Mouse (Mus musculus) limb, embryonic 10.5 days (tissue): Measurements from ENCODE around the gene Slc35b2. TPM values are rescaled to one million over a fixed set of nuclear protein-coding genes. Genes with fewer than 3 reads are reported as not detected.

Source experiments
- DNase-seq: peaks from one replicate; pipeline ENCODE4 v3.0.0-alpha.2; 2017; ENCODE audit warnings: low spot score
- H3K27ac ChIP-seq: fragments of 300-500 bp; sonication (generic); 2 replicates; pipeline ENCODE4 v1.5.1; 2016; ENCODE audit warnings: mild to moderate bottlenecking
- H3K27me3 ChIP-seq: fragments of 300-500 bp; sonication (generic); 2 replicates; pipeline ENCODE4 v1.6.1; 2016; ENCODE audit warnings: low read depth, mild to moderate bottlenecking; ENCODE audit not compliant: poor library complexity, severe bottlenecking
- H3K36me3 ChIP-seq: fragments of 300-500 bp; sonication (generic); 2 replicates; pipeline ENCODE4 v1.6.1; 2016; ENCODE audit warnings: mild to moderate bottlenecking, moderate library complexity
- H3K4me1 ChIP-seq: fragments of 300-500 bp; sonication (generic); 2 replicates; pipeline ENCODE4 v1.6.1; 2016
- H3K4me3 ChIP-seq: fragments of 300-500 bp; sonication (generic); 2 replicates; pipeline ENCODE4 v1.5.1; 2016; ENCODE audit warnings: mild to moderate bottlenecking, moderate library complexity
- H3K9me3 ChIP-seq: fragments of 300-500 bp; sonication (generic); replicated peaks from 2 replicates; pipeline ENCODE4 v1.6.1; 2016; ENCODE audit warnings: mild to moderate bottlenecking
- WGBS: fragments of 180-500 bp; shearing (Covaris S2); methylation state at CpG from one replicate; pipeline ENCODE4 v1.1.7; 2016; 5-methylcytosine and 5-hydroxymethylcytosine counted together
- polyA plus RNA-seq: library from polyadenylated mRNA; unstranded; fragments of >200 nt; fragmentation: Nextera tagmentation; extraction: Ambion mirVana; gene quantifications from 2 replicates; pipeline ENCODE4 v1.2.1, GENCODE M21; 2016

Gene Slc35b2
- polyA plus RNA-seq, 1 experiment from 2014 or later: 105 TPM

- Histone ChIP-seq H3K27me3 (peaks cover 74% of the 10 kb centered on the region), H3K9me3 (no peaks in the 10 kb centered on the region), H3K4me3 (peak overlapping the region; percentile 63), H3K36me3 (no peaks in the 10 kb centered on the region), H3K27ac (peak overlapping the region; percentile 81), H3K4me1 (peaks cover 92% of the 10 kb centered on the region)
- peak; percentile 85 for DNase-seq
- WGBS: 1% methylated on average over 58 of the region's 58 CpGs
Measured at GRCm38 (mm10) chr17:45594881-45595735, 31.4 kb downstream of the Slc35b2 start.

- peak overlapping the region; percentile 81 for H3K27ac ChIP-seq
- WGBS: 4% methylated on average over 23 of the region's 23 CpGs
Measured at GRCm38 (mm10) chr17:45595736-45596390, 32.2 kb downstream of the Slc35b2 start.

GRCm38 (mm10) chr17:45596631-45597396 is 33.1 kb downstream of the Slc35b2 start:
- Histone ChIP-seq H3K27me3 (peaks cover 87% of the 10 kb centered on the region), H3K4me1 (peaks cover 92% of the 10 kb centered on the region), H3K9me3 (no peaks in the 10 kb centered on the region), H3K4me3 (no peak overlapping the region), H3K36me3 (no peaks in the 10 kb centered on the region), H3K27ac (peak overlapping the region; percentile 54)
- WGBS: 30% methylated on average over 11 of the region's 11 CpGs
- DNase-seq: peak; percentile 67

More at GRCm38 (mm10) chr17:45595736-45596390, 32.2 kb downstream of the Slc35b2 start:
- H3K9me3 ChIP-seq: no peaks in the 10 kb centered on the region
- peaks cover 92% of the 10 kb centered on the region for H3K4me1 ChIP-seq
- H3K27me3 ChIP-seq: peaks cover 82% of the 10 kb centered on the region
- H3K36me3 ChIP-seq: no peaks in the 10 kb centered on the region
- peak overlapping the region; percentile 63 for H3K4me3 ChIP-seq
- DNase-seq: no peak

GRCm38 (mm10) chr17:45597787-45598186 is 34.1 kb downstream of the Slc35b2 start:
- H3K36me3 ChIP-seq: no peaks in the 10 kb centered on the region
- H3K27me3 ChIP-seq: peaks cover 85% of the 10 kb centered on the region
- no peaks in the 10 kb centered on the region for H3K9me3 ChIP-seq
- DNase-seq: peak; percentile 51
- no peak overlapping the region for H3K27ac ChIP-seq
- H3K4me1 ChIP-seq: peaks cover 88% of the 10 kb centered on the region
- no peak overlapping the region for H3K4me3 ChIP-seq
- whole genome bisulfite sequencing: 44% methylated on average over 3 of the region's 3 CpGs

GRCm38 (mm10) chr17:45598376-45598775 is 34.7 kb downstream of the Slc35b2 start:
- Histone ChIP-seq H3K27me3 (peaks cover 79% of the 10 kb centered on the region), H3K27ac (no peak overlapping the region), H3K9me3 (no peaks in the 10 kb centered on the region), H3K4me3 (no peak overlapping the region), H3K36me3 (no peaks in the 10 kb centered on the region), H3K4me1 (peaks cover 83% of the 10 kb centered on the region)
- WGBS: 85% methylated on average over 2 of the region's 2 CpGs
- no peak for DNase-seq

GRCm38 (mm10) chr17:45598891-45599290 is 35.2 kb downstream of the Slc35b2 start:
- Histone ChIP-seq H3K27me3 (peaks cover 74% of the 10 kb centered on the region), H3K9me3 (no peaks in the 10 kb centered on the region), H3K4me3 (peak overlapping the region; percentile 54; the same call in 1 of the 2 replicates), H3K27ac (no peak overlapping the region), H3K36me3 (no peaks in the 10 kb centered on the region), H3K4me1 (peaks cover 77% of the 10 kb centered on the region)
- DNase-seq: no peak
- WGBS: 65% methylated on average over 3 of the region's 3 CpGs

- Histone ChIP-seq H3K4me3 (peak within 1 kb of the TSS; percentile 54), H3K27me3 (peaks cover 66% of the 10 kb centered on the region), H3K27ac (peak within 1 kb of the TSS; percentile 51; the same call in 1 of the 2 replicates), H3K36me3 (no peaks in the 10 kb centered on the region), H3K4me1 (peaks cover 71% of the 10 kb centered on the region), H3K9me3 (no peaks in the 10 kb centered on the region)
- 16% methylated on average over 32 of the region's 32 CpGs for WGBS
- DNase-seq: peak; percentile 73
Measured at GRCm38 (mm10) chr17:45599446-45600242, 36.0 kb downstream of the Slc35b2 start, which contains the start of gene Slc29a1. Slc29a1 (minus strand) TSS chr17:45599606.

- Histone ChIP-seq H3K4me3 (no peak overlapping the region), H3K27me3 (peaks cover 60% of the 10 kb centered on the region), H3K4me1 (peaks cover 65% of the 10 kb centered on the region), H3K27ac (no peak overlapping the region), H3K9me3 (no peaks in the 10 kb centered on the region), H3K36me3 (no peaks in the 10 kb centered on the region)
- peak; percentile 32 for DNase-seq
- 43% methylated on average over 8 of the region's 8 CpGs for WGBS
Measured at GRCm38 (mm10) chr17:45600267-45600666, 36.6 kb downstream of the Slc35b2 start.

GRCm38 (mm10) chr17:45601325-45601724 is 37.7 kb downstream of the Slc35b2 start:
- H3K27me3 ChIP-seq: peaks cover 50% of the 10 kb centered on the region
- H3K4me1 ChIP-seq: peaks cover 54% of the 10 kb centered on the region
- WGBS: 12% methylated on average over 22 of the region's 22 CpGs
- H3K27ac ChIP-seq: peak overlapping the region; percentile 48
- H3K4me3 ChIP-seq: peak overlapping the region; percentile 36
- no peaks in the 10 kb centered on the region for H3K9me3 ChIP-seq
- H3K36me3 ChIP-seq: no peaks in the 10 kb centered on the region
- DNase-seq: peak; percentile 54

- 35% methylated on average over 6 of the region's 6 CpGs for WGBS
- H3K27ac ChIP-seq: peak within 1 kb of the TSS; percentile 48
- DNase-seq: peak; percentile 60
- H3K4me1 ChIP-seq: peaks cover 48% of the 10 kb centered on the region
- H3K27me3 ChIP-seq: peaks cover 44% of the 10 kb centered on the region
- H3K4me3 ChIP-seq: peak within 1 kb of the TSS; percentile 36
- H3K36me3 ChIP-seq: no peaks in the 10 kb centered on the region
- no peaks in the 10 kb centered on the region for H3K9me3 ChIP-seq
Measured at GRCm38 (mm10) chr17:45601877-45602304, 38.2 kb downstream of the Slc35b2 start, which contains the start of gene Mymx. Mymx (minus strand) TSS chr17:45602102.

GRCm38 (mm10) chr17:45602984-45603383 is 39.3 kb downstream of the Slc35b2 start:
- Histone ChIP-seq H3K9me3 (no peaks in the 10 kb centered on the region), H3K4me1 (peaks cover 39% of the 10 kb centered on the region), H3K36me3 (no peaks in the 10 kb centered on the region), H3K27ac (no peak overlapping the region), H3K27me3 (peaks cover 41% of the 10 kb centered on the region), H3K4me3 (no peak overlapping the region)
- WGBS: 82% methylated on average over 3 of the region's 3 CpGs
- DNase-seq: no peak
